Mouse (Mus musculus) cerebellum, adult 2 months (tissue): ENCODE data around the gene Smco2. TPM values are rescaled to one million over a fixed set of nuclear protein-coding genes. Genes with fewer than 3 reads are reported as not detected.

Experiments used
- DNase-seq, 2 experiments: peaks; one replicate each; pipeline ENCODE4 v3.0.0; 2021
- H3K27ac ChIP-seq: fragments of 200-500 bp; 2 replicates; pipeline ENCODE4 v1.5.1; 2012; ENCODE audit warnings: low read length, control low read depth, inconsistent platforms; ENCODE audit not compliant: insufficient read depth
- H3K27me3 ChIP-seq: fragments of 200-500 bp; 2 replicates; pipeline ENCODE4 v1.6.1; 2012; ENCODE audit warnings: inconsistent platforms, mild to moderate bottlenecking, low read length, moderate library complexity; ENCODE audit not compliant: control insufficient read depth, insufficient read depth
- H3K4me1 ChIP-seq: fragments of 200-500 bp; 2 replicates; pipeline ENCODE4 v1.6.1; 2011; ENCODE audit warnings: low read length; ENCODE audit not compliant: control insufficient read depth, insufficient read depth
- H3K4me3 ChIP-seq: fragments of 200-500 bp; replicated peaks from 2 replicates; pipeline ENCODE3; 2011; ENCODE audit warnings: mild to moderate bottlenecking, low read depth, low read length, control low read depth; ENCODE audit not compliant: insufficient read depth
- CTCF ChIP-seq: fragments of 200-500 bp; IDR thresholded peaks from 2 replicates; pipeline ENCODE4 v1.5.1; 2011; ENCODE audit warnings: low read depth, mild to moderate bottlenecking, control low read depth, low read length, moderate library complexity, borderline replicate concordance; ENCODE audit not compliant: insufficient read depth
- POLR2A ChIP-seq: fragments of 200-500 bp; IDR thresholded peaks from 2 replicates; pipeline ENCODE4 v1.6.1; 2011; ENCODE audit warnings: low read length, control low read depth, borderline replicate concordance; ENCODE audit not compliant: insufficient read depth
- WGBS: fragments of 180-500 bp; shearing (Covaris S2); methylation state at CpG from one replicate; pipeline ENCODE4 v1.1.7; 2018; 5-methylcytosine and 5-hydroxymethylcytosine counted together
- polyA plus RNA-seq: library from polyadenylated mRNA; depleted of rRNA; stranded (reverse); fragments of >200 nt; gene quantifications from 2 replicates; pipeline ENCODE4 v1.2.3, GENCODE M21; 2012

Smco2 gene
- polyA plus RNA-seq, 1 experiment, result not detected

GRCm38 (mm10) chr6:146890633-146891032, 40.7 kb downstream of the Smco2 start:
- no peak for DNase-seq
- no peak overlapping the region for H3K27ac ChIP-seq
- TF ChIP-seq CTCF, result no peak
- TF ChIP-seq POLR2A, result no peak
- no peak overlapping the region for H3K4me3 ChIP-seq
- no peaks in the 10 kb centered on the region for H3K27me3 ChIP-seq
- H3K4me1 ChIP-seq, result no peaks in the 10 kb centered on the region

GRCm38 (mm10) chr6:146893890-146894289, 44.0 kb downstream of the Smco2 start:
- Histone ChIP-seq H3K27me3 (no peaks in the 10 kb centered on the region), H3K4me3 (no peak overlapping the region), H3K27ac (no peak overlapping the region), H3K4me1 (no peaks in the 10 kb centered on the region)
- DNase-seq, result no peak
- TF ChIP-seq POLR2A, result no peak
- no peak for TF ChIP-seq CTCF
- 74% methylated on average over 2 of the region's 2 CpGs for WGBS

GRCm38 (mm10) chr6:146898709-146899108, 48.8 kb downstream of the Smco2 start:
- TF ChIP-seq CTCF (no peak), POLR2A (no peak)
- no peak overlapping the region for H3K27ac ChIP-seq
- WGBS, result 85% methylated on average over 6 of the region's 6 CpGs
- H3K27me3 ChIP-seq, result no peaks in the 10 kb centered on the region
- no peaks in the 10 kb centered on the region for H3K4me1 ChIP-seq
- DNase-seq, result no peak
- H3K4me3 ChIP-seq, result no peak overlapping the region

- no peak overlapping the region for H3K4me3 ChIP-seq
- 90% methylated on average over 2 of the region's 2 CpGs for WGBS
- no peaks in the 10 kb centered on the region for H3K27me3 ChIP-seq
- H3K27ac ChIP-seq, result no peak overlapping the region
- no peak for DNase-seq
- no peak for TF ChIP-seq CTCF
- no peak for TF ChIP-seq POLR2A
- no peaks in the 10 kb centered on the region for H3K4me1 ChIP-seq
These were observed 49.7 kb downstream of the Smco2 start for GRCm38 (mm10) chr6:146899647-146900046.

GRCm38 (mm10) chr6:146901929-146902328, 52.0 kb downstream of the Smco2 start:
- WGBS, result 95% methylated on average over 4 of the region's 4 CpGs
- TF ChIP-seq POLR2A (no peak), CTCF (no peak)
- Histone ChIP-seq H3K27ac (no peak overlapping the region), H3K4me3 (no peak overlapping the region), H3K4me1 (no peaks in the 10 kb centered on the region), H3K27me3 (no peaks in the 10 kb centered on the region)
- no peak for DNase-seq

- no peaks in the 10 kb centered on the region for H3K27me3 ChIP-seq
- H3K4me3 ChIP-seq, result no peak overlapping the region
- TF ChIP-seq POLR2A (no peak), CTCF (no peak)
- no peak for DNase-seq
- H3K4me1 ChIP-seq, result no peaks in the 10 kb centered on the region
- no peak overlapping the region for H3K27ac ChIP-seq
- 71% methylated on average over 2 of the region's 2 CpGs for WGBS
These were observed 53.7 kb downstream of the Smco2 start for GRCm38 (mm10) chr6:146903632-146904031.

GRCm38 (mm10) chr6:146904707-146905106, 54.8 kb downstream of the Smco2 start:
- Histone ChIP-seq H3K27ac (no peak overlapping the region), H3K4me1 (no peaks in the 10 kb centered on the region), H3K4me3 (no peak overlapping the region), H3K27me3 (no peaks in the 10 kb centered on the region)
- no peak for DNase-seq
- TF ChIP-seq CTCF (no peak), POLR2A (no peak)
- 80% methylated on average over 3 of the region's 3 CpGs for WGBS

GRCm38 (mm10) chr6:146906000-146906786, 56.3 kb downstream of the Smco2 start:
- no peak for DNase-seq
- Histone ChIP-seq H3K27ac (no peak overlapping the region), H3K27me3 (no peaks in the 10 kb centered on the region), H3K4me3 (no peak overlapping the region), H3K4me1 (no peaks in the 10 kb centered on the region)
- TF ChIP-seq POLR2A, result no peak
- no peak for TF ChIP-seq CTCF
- 52% methylated on average over 3 of the region's 3 CpGs for WGBS
